Mouse (Mus musculus): ENCODE measurements around the gene Map2. TPM values are rescaled to one million over a fixed set of nuclear protein-coding genes. Genes with fewer than 3 reads are reported as not detected.

The Map2 gene
- polyA plus RNA-seq, 1 experiment, result 2.6 TPM

DNA sequence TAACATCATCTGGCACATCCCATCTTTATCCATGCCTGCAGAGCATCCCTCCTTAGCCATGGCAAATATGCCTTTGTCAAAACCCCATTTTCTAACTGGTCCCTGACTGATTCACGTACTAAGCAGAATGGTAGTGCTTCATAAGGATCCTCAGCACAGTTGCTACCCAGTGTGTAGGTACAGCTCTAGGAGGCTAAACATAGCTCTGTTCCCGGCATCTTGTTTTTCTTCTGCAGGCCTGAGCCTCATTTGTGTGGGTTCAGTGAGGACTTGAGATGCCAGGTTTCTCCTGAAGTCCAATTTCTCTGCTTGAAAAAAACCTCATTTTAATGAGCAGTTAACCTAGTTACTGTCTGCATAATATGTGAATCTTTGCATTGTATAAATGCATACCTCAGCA lies 30.4 kb downstream of the Map2 start:
- DNase-seq (ENCODE audit: low spot score), result no peak

- no peak for DNase-seq (ENCODE audit: low spot score)
These were observed 31.8 kb downstream of the Map2 start for GRCm38 (mm10) chr1:66206904-66207303.

- no peak for DNase-seq (ENCODE audit: low spot score)
These were observed 36.2 kb downstream of the Map2 start for GRCm38 (mm10) chr1:66211074-66211791.

DNA sequence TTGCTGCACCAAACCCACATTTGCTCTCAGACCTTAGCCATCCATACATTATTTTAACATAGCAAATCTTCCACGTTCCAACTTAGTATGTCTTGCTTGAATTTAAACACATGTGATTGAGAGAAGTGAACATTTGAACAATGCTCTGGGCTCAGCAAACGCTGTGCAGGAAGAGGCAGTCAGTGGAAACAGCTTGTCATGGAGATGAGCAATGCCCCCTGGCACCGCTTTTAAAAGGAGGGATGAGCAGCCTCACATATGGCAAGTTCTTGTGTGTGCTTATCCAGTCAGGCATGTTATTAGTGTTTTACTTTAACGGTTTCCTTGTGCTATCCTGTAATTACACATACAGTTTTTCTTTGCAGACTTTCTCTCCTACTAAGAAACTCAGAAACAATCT lies 46.4 kb downstream of the Map2 start:
- DNase-seq (ENCODE audit: low spot score), result no peak

GRCm38 (mm10) chr1:66223331-66223730 lies 48.3 kb downstream of the Map2 start:
- DNase-seq (ENCODE audit: low spot score), result no peak

DNA sequence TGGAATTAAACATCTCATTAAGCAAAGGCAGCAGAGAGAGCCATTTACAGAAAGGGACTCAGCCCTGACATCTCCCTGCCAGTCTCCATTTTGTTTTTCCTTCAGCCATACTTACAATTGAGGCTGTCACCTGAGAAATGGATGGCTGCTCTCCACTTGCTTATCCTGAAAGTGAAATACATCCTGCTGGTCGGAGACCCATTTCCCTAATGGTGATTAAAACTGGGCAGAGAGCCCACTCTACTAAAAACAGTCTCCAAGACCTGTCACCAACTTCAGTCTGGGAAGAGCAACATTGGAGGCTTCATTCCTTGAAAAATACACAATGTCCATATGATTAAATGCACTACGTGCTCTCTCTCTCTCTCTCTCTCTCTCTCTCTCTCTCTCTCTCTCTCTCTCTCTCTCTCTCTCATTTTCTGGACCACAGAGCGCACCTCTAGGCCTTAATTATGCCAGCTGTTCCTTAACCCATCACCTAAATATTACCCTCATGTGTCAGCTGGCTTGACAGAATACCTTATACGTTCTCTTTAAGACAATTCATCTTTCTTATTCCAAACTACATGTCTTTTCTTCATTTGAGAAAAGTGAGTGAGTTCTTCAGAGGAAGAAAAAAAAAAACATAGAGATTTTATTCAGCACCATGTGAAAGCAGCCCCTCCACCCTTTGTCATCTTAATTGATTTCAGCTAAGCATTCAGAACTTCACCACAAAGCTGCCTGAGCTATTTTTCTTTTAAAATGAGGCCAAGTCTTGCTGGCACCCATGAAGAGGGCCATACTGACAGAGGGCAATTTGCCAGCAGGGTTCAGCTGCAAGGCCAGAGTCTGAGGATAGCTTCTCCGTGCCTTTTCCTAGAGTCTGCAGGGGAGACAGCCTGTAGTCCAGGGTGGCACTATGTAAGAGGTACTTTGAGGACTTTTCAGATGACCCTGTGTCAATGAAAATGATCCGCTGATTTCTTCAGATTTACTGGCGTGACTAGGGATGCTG lies 51.6 kb downstream of the Map2 start:
- no peak for DNase-seq (ENCODE audit: low spot score)

DNA sequence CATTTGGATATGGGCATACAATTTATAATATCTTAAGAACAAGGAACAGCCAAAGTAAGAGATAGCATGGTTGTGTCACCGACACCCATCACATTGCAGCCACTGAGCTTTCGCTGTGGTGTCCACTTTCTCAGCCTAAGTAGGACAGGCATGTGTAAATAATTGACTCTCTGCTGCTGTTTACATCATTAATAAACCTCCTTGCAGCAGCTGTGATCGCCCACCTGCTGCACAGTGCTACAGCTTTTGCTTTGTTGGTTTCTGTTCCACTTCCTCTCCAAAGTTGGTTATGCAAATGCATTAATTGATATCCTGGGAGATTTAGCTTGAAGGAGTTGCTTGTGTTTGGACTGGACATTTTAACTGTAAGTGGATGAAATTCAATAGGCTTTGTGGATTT lies 53.1 kb downstream of the Map2 start:
- no peak for DNase-seq (ENCODE audit: low spot score)

DNA sequence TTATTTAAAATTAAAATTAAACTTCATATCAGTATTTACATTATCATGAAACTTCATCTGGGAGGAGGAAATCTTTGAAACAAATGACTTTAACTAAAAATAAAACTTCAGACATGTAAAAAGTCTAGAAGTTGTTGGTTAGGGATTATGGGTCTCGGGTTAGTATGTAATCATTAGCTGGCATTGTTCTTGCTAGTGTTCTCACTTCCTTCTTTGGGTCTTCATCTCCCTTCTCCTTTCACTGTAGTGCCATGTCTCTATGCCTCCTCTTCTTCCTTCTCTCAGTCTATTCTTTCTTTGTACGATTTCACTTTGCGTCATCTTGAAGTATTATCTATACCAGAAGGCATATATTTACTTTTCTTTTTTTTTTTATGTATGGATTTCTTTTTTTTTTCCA lies 55.3 kb downstream of the Map2 start:
- DNase-seq (ENCODE audit: low spot score), result no peak

- DNase-seq (ENCODE audit: low spot score), result no peak
These were observed 56.9 kb downstream of the Map2 start for GRCm38 (mm10) chr1:66231963-66232362.

GRCm38 (mm10) chr1:66244910-66245309 lies 69.8 kb downstream of the Map2 start:
- DNase-seq (ENCODE audit: low spot score), result no peak

DNA sequence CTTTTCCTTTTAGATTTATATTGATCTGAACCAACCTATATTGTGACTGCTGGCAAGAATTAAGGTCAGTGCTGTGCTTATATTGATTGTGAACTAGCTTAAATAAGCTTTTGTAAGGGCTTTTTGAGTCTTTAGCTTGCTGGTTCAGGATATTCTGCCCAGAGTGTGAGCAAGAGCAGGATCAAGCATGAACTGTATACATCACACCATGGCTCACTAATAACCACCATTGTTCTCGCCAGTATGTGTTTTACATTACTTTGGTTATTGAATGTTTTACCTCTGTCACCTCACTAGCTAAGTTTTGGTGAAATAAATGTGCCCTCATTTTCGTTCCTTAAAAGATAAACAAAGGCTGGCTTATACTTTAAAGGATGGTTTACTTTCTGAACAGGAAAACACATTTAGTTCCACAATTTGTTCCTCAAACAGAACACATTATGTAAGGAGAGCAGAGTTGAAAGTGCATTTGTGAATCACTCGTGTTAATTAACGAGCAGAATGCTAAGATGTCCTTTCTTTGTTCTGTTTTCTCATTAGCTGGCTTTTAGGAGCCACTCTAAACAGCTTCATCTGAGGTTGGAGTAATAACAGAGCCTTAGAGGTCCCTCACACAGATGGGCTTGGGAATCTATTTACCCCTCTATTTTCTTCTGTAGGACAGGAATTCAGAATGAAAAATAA lies 76.7 kb downstream of the Map2 start:
- no peak for DNase-seq (ENCODE audit: low spot score)

DNA sequence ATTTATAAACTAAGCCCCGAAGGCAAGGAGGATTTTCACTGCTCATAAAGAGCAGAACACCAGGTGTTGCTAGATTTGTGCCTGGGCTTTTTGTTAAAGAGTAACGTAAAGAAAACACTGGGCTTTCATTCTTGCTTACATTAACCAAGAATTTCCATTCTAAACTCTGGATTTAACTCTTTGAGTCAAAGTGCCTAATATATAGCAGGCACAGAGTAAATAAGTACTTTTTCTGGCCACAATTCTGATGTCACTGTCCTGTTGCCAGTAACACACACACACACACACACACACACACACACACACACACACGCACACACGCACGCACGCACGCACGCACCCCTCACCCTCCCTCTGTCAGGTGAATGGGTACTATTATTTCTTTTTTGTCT lies 77.3 kb downstream of the Map2 start:
- no peak for DNase-seq (ENCODE audit: low spot score)

GRCm38 (mm10) chr1:66263220-66263619 lies 88.1 kb downstream of the Map2 start:
- no peak for DNase-seq (ENCODE audit: low spot score)

DNA sequence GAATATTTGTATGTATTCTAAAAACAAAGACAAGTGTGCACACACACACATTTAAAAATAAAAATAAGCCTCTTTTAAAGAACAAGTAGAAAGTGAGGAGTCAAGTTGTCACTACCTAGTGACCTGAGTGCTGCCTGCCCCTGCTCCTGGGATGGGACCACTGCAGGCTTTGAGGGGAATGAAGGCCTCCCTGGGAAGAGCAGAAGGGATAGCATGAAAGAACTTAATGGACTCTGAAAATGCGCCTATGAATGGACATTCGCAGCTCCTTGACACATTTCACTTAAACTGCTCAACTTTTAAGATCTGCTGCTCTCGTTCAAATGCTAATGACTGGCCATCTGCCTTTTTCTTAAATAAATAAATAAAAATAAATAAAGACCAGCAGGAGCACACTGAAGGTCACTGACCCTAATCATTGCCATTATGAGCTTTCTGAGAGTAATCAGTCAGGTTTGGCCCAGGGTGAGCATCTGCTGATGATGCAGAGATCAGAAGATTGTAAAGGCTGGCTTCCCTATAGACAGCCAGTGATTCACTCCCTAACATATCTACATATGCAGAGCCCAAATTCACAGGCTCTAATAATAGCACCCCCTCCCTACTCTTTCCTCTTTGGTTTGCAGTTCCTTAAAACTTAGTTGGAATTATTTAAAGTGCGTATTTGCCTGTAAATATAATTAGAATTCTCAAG lies 91.3 kb downstream of the Map2 start:
- no peak for DNase-seq (ENCODE audit: low spot score)

DNA sequence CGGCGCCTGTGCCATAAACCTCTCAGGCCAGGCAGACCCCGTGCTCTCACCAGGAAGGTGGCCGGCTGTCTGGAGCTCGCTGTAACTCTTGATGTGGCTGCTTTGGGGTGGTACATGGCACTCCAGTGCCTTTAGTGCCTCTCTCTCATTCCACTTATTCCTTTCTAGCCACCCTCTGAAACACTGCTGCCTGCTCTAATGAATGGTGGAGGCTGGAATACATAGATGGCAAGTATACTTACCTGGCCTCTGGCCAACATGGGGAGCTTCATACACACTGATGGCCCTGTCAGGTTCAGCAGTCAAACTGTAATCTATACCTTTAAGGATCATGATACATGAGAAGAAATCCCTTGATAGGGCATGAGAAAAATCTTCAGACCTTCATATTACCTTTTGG lies 102.6 kb downstream of the Map2 start:
- DNase-seq (ENCODE audit: low spot score), result no peak

DNA sequence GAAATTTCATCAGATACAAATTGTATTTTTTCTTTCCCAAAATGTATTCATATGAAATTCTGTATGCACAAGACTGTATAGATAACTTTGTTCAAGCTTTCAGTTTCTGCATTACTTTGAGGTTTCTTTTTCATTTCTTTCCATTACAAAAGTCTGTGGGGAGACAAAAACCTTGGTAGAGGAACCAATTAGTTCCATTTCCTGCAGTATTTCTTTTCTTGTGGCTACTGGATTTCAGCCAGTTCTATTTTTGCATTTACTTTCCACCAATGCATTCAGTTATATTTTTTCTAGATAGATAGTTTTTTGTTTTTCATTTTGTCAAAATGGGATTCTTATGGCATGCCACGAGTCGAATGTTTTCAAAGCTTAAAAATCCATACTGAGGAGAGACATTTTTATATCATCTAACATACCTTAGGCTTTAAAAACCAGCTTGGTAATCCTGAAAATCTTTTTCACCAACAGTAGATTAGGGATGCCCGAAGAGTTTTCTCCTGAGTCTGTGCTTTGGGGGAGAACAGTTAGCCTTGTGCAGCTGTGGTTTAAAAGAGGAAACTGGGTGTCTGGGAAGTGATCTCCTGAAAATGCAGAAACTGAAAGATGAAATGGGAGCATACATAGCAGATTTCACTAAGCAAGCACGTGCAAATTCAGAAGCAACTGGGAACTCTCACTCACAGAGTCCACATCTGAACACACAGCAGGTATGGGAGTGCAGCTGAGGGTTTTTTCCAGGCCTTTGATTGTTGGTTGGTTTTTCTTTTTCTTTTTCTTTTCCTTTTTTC lies 104.3 kb downstream of the Map2 start:
- no peak for DNase-seq (ENCODE audit: low spot score)

- no peak for DNase-seq (ENCODE audit: low spot score)
These were observed 105.1 kb downstream of the Map2 start for GRCm38 (mm10) chr1:66280152-66280551.

DNA sequence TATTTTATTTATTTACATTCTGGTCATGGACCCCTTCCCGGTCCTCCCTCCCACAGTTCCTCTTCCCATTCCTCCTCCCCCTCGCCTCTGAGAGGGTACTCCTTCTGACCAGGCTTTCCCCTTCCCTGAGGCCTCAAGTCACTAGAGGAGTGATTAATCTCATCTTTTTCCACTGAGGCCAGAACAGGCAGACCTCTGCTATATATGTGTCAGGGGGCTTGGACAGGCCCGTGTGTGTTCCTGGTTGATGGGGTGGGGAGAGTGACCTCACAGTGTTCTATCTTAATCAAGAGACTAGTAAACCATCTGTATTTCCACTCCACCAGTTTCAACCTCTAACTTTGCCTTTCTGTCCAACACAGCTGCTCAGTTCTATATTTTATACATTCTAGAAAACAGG lies 107.4 kb downstream of the Map2 start:
- no peak for DNase-seq (ENCODE audit: low spot score)

DNA sequence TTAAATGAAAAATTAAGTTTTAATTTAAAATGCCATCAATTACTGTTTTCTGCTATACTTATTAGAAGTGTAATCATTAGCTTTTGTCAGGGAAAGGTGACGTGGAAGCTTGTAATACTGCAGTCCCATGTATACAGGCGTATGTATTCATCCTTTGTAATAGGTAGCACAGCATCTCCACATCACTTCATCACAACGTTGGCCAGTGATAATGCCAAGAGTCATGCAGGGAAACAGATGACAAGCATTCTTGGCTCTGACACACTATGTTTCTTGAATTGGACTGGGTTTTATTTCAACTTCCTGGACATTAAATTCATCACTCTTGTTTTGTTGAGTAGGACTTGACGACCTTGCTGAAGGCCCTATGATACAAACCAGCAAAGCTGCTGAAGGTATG lies 113.9 kb downstream of the Map2 start:
- no peak for DNase-seq (ENCODE audit: low spot score)

GRCm38 (mm10) chr1:66292121-66292881 lies 117.2 kb downstream of the Map2 start:
- no peak for DNase-seq (ENCODE audit: low spot score)

Data from urinary bladder, adult 2 months (tissue).